Mouse (Mus musculus): ENCODE data around the gene Nt5c3. TPM values are rescaled to one million over a fixed set of nuclear protein-coding genes. Genes with fewer than 3 reads are reported as not detected.

Gene Nt5c3
- polyA plus RNA-seq, 1 experiment: 7.4 TPM

GRCm38 (mm10) chr6:56903831-56904230 is 19.9 kb downstream of the Nt5c3 start:
- Histone ChIP-seq H3K36me3 (ENCODE audit: control insufficient read depth, insufficient read depth, low read length) (no peaks in the 10 kb centered on the region), H3K4me3 (ENCODE audit: control insufficient read depth, low read depth, low read length) (no peak overlapping the region), H3K27ac (ENCODE audit: control insufficient read depth, insufficient read depth, low read depth, low read length) (no peak overlapping the region), H3K27me3 (ENCODE audit: control insufficient read depth, insufficient read depth, low read length) (no peaks in the 10 kb centered on the region), H3K4me1 (ENCODE audit: control insufficient read depth, insufficient read depth, low read length) (no peaks in the 10 kb centered on the region)
- TF ChIP-seq POLR2A (IDR thresholded peaks at IDR 0.05; ENCODE audit: control insufficient read depth, low read depth, low read length) (no peak), CTCF (IDR thresholded peaks at IDR 0.05; ENCODE audit: control insufficient read depth, insufficient read depth, insufficient replicate concordance, low read depth, low read length) (no peak)

- Histone ChIP-seq H3K27ac (ENCODE audit: control insufficient read depth, insufficient read depth, low read depth, low read length) (no peak overlapping the region), H3K4me3 (ENCODE audit: control insufficient read depth, low read depth, low read length) (no peak overlapping the region), H3K36me3 (ENCODE audit: control insufficient read depth, insufficient read depth, low read length) (no peaks in the 10 kb centered on the region), H3K27me3 (ENCODE audit: control insufficient read depth, insufficient read depth, low read length) (no peaks in the 10 kb centered on the region), H3K4me1 (ENCODE audit: control insufficient read depth, insufficient read depth, low read length) (no peaks in the 10 kb centered on the region)
- TF ChIP-seq CTCF (IDR thresholded peaks at IDR 0.05; ENCODE audit: control insufficient read depth, insufficient read depth, insufficient replicate concordance, low read depth, low read length) (no peak), POLR2A (IDR thresholded peaks at IDR 0.05; ENCODE audit: control insufficient read depth, low read depth, low read length) (no peak)
Observed at GRCm38 (mm10) chr6:56902606-56903520, 20.9 kb downstream of the Nt5c3 start.

GRCm38 (mm10) chr6:56901824-56902386 is 21.8 kb downstream of the Nt5c3 start:
- H3K36me3 ChIP-seq (ENCODE audit: control insufficient read depth, insufficient read depth, low read length): no peaks in the 10 kb centered on the region
- no peaks in the 10 kb centered on the region for H3K27me3 ChIP-seq (ENCODE audit: control insufficient read depth, insufficient read depth, low read length)
- peak overlapping the region; percentile 51 for H3K27ac ChIP-seq (ENCODE audit: control insufficient read depth, insufficient read depth, low read depth, low read length)
- H3K4me3 ChIP-seq (ENCODE audit: control insufficient read depth, low read depth, low read length): peak overlapping the region; percentile 66
- no peaks in the 10 kb centered on the region for H3K4me1 ChIP-seq (ENCODE audit: control insufficient read depth, insufficient read depth, low read length)
- no peak for TF ChIP-seq POLR2A (IDR thresholded peaks at IDR 0.05; ENCODE audit: control insufficient read depth, low read depth, low read length)
- TF ChIP-seq CTCF (IDR thresholded peaks at IDR 0.05; ENCODE audit: control insufficient read depth, insufficient read depth, insufficient replicate concordance, low read depth, low read length): no peak

- no peaks in the 10 kb centered on the region for H3K4me1 ChIP-seq (ENCODE audit: control insufficient read depth, insufficient read depth, low read length)
- no peaks in the 10 kb centered on the region for H3K27me3 ChIP-seq (ENCODE audit: control insufficient read depth, insufficient read depth, low read length)
- no peak overlapping the region for H3K27ac ChIP-seq (ENCODE audit: control insufficient read depth, insufficient read depth, low read depth, low read length)
- TF ChIP-seq POLR2A (IDR thresholded peaks at IDR 0.05; ENCODE audit: control insufficient read depth, low read depth, low read length) (no peak), CTCF (IDR thresholded peaks at IDR 0.05; ENCODE audit: control insufficient read depth, insufficient read depth, insufficient replicate concordance, low read depth, low read length) (no peak)
- H3K4me3 ChIP-seq (ENCODE audit: control insufficient read depth, low read depth, low read length): no peak overlapping the region
- H3K36me3 ChIP-seq (ENCODE audit: control insufficient read depth, insufficient read depth, low read length): no peaks in the 10 kb centered on the region
Observed at GRCm38 (mm10) chr6:56901336-56901735, 22.4 kb downstream of the Nt5c3 start.

- peak overlapping the region; percentile 39 for H3K27ac ChIP-seq (ENCODE audit: control insufficient read depth, insufficient read depth, low read depth, low read length)
- no peaks in the 10 kb centered on the region for H3K4me1 ChIP-seq (ENCODE audit: control insufficient read depth, insufficient read depth, low read length)
- H3K4me3 ChIP-seq (ENCODE audit: control insufficient read depth, low read depth, low read length): no peak overlapping the region
- TF ChIP-seq CTCF (IDR thresholded peaks at IDR 0.05; ENCODE audit: control insufficient read depth, insufficient read depth, insufficient replicate concordance, low read depth, low read length) (no peak), POLR2A (IDR thresholded peaks at IDR 0.05; ENCODE audit: control insufficient read depth, low read depth, low read length) (no peak)
- H3K36me3 ChIP-seq (ENCODE audit: control insufficient read depth, insufficient read depth, low read length): no peaks in the 10 kb centered on the region
- no peaks in the 10 kb centered on the region for H3K27me3 ChIP-seq (ENCODE audit: control insufficient read depth, insufficient read depth, low read length)
Observed at GRCm38 (mm10) chr6:56899601-56900000, 24.1 kb downstream of the Nt5c3 start.

GRCm38 (mm10) chr6:56890762-56891161 is 33.0 kb downstream of the Nt5c3 start:
- Histone ChIP-seq H3K36me3 (ENCODE audit: control insufficient read depth, insufficient read depth, low read length) (no peaks in the 10 kb centered on the region), H3K27ac (ENCODE audit: control insufficient read depth, insufficient read depth, low read depth, low read length) (no peak overlapping the region), H3K27me3 (ENCODE audit: control insufficient read depth, insufficient read depth, low read length) (no peaks in the 10 kb centered on the region), H3K4me3 (ENCODE audit: control insufficient read depth, low read depth, low read length) (no peak overlapping the region), H3K4me1 (ENCODE audit: control insufficient read depth, insufficient read depth, low read length) (no peaks in the 10 kb centered on the region)
- TF ChIP-seq CTCF (IDR thresholded peaks at IDR 0.05; ENCODE audit: control insufficient read depth, insufficient read depth, insufficient replicate concordance, low read depth, low read length): no peak
- no peak for TF ChIP-seq POLR2A (IDR thresholded peaks at IDR 0.05; ENCODE audit: control insufficient read depth, low read depth, low read length)

GRCm38 (mm10) chr6:56888561-56888960 is 35.2 kb downstream of the Nt5c3 start:
- no peaks in the 10 kb centered on the region for H3K4me1 ChIP-seq (ENCODE audit: control insufficient read depth, insufficient read depth, low read length)
- TF ChIP-seq POLR2A (IDR thresholded peaks at IDR 0.05; ENCODE audit: control insufficient read depth, low read depth, low read length) (no peak), CTCF (IDR thresholded peaks at IDR 0.05; ENCODE audit: control insufficient read depth, insufficient read depth, insufficient replicate concordance, low read depth, low read length) (no peak)
- H3K27me3 ChIP-seq (ENCODE audit: control insufficient read depth, insufficient read depth, low read length): no peaks in the 10 kb centered on the region
- no peak overlapping the region for H3K27ac ChIP-seq (ENCODE audit: control insufficient read depth, insufficient read depth, low read depth, low read length)
- no peak overlapping the region for H3K4me3 ChIP-seq (ENCODE audit: control insufficient read depth, low read depth, low read length)
- no peaks in the 10 kb centered on the region for H3K36me3 ChIP-seq (ENCODE audit: control insufficient read depth, insufficient read depth, low read length)
